Mouse (Mus musculus) urinary bladder, postnatal 4 days (tissue): ENCODE data around the gene Esr2.
"Not testable (repeated sequence)": the region's sequence is repeated elsewhere in the genome, so short reads cannot be mapped to it uniquely, and the experiment has no call there.

ENCODE experiments used
- DNase-seq, 2 experiments: peaks; one replicate each; pipeline ENCODE4 v3.0.0; 2021 to 2022; ENCODE audit warnings: low spot score in 2 of 2

The Esr2 gene

DNA sequence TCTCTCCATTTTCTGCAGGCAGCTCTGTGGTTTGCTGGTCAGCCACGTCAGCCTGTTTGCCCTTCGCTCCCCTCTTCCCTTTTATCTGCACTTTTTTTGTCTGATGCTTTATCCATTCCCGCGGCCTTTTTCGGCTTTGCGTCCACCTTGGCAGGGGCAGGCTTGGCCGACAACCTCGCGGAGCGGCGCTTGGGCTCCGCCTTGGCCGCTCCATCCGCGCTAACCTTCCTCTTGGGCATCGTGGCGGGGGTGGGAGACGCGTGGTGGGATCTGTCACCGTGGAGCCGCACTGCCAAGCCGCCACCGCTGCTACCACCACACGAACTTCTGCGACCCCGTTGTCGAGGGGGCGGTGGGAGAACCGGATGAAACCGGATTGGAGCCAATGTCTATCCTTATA is 24.7 kb downstream of the Esr2 start:
- not testable (repeated sequence) for DNase-seq

DNA sequence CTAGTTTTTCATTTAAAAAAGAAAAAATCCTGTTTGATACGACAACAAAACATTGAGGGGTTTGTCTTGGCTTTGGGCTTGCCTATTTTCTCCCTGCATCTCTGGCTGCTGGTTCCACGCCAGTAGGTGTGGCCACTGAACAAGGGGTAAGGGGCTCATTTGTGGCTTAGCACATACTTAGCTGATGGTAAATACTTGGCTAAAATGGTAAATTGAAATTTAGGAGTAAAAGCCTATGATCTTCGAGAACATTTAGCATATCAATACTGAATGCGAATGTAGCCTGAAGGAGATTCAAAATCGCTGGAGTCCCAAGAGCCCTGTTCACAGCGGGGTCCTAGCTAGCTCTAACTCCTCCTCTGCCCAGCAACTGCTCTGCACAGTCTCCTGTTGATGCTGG is 40.4 kb downstream of the Esr2 start:
- no peak for DNase-seq

DNA sequence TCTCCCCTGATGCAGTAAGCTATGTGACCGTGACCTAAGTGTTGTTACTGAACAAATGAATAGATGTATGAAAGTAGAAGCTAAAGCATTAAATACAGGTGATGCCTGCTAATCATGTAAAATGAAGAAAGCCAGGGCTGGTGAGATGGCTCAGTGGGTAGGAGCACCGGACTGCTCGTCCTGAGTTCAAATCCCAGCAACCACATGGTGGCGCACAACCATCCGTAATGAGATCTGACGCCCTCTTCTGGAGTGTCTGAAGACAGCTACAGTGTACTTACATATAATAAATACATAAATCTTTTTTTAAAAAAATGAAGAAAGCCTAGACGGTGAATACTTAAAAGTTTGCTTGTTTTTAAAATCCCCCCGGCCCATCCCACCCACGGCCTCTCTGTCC is 44.0 kb downstream of the Esr2 start:
- not testable (repeated sequence) for DNase-seq

DNA sequence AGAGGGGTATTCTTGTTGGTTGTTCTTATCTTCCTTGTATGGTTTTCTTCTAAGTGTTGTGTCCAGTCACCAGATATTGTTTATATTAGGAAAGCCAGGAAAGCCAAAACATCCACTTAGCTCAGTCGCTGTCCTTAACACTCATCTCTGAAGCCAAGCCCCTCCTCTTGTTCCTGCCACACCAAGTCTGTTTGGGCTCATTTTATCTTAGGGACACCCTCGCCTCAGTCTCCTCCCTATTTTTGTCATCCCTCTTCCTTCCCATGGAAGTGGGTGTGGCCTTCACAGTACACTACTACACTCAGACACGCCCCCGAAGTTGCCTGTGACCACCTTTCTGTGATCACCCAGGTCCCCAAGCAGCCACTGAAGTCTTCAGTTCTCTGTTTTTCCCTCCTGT is 44.5 kb downstream of the Esr2 start:
- DNase-seq = no peak

DNA sequence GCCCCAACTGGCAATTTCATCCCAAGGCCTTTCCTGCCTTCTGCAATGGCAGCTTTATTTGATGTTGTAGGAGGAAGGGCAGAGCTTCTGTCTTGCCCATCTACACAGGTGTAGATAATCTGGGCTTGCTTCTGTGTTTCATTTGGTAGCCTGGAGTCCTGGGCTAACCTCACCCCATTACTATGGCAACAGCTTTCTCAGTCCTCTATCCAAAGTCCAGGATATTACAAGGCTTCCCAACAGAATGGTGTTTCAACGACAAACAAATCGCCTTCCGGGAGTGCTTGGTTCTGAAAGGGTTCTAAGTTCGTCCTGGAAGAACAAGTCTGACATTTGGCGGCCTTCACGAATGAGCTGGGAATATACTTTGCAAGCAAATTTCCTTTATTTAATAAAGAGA is 46.2 kb downstream of the Esr2 start:
- no peak for DNase-seq

DNA sequence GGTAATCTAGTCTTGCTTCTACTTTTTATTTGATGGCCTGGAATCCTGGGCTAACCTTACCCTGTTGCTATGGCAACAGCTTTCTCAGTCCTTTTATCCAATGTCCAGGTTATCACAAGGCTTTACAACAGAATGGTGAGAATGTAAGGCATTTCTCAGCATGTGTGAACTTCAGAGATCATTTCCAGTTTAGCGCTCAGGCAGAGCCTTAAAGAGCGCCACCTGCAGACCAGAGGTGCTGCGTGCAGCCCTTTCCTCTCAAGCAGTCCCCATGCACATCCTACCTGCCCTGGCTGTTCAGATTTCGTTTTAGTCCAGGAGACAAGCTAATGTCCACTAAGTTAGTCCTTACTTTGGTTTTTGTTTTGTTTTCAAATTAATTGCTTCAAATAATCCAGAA is 46.8 kb downstream of the Esr2 start:
- no peak for DNase-seq

DNA sequence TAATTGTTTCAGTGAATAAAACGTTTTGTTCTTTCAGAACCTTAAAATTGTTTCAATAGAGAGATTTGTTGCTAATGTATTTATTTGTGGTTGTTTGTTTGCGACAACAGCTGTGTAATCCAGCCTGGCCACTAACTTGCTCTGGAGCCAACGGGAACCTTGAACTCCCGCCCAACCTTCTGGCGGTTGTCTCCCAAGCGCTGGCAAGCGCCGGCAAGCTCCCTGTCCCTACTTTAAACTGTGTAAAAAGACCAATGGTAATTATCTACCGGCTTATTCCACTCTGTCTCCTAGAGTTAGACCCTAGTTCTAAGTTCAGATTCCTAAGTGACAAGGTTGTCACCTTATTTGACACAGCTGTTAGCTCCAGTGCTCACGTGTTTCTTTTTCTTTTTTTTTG is 48.2 kb downstream of the Esr2 start:
- DNase-seq = peak in 1 of 2 experiments; percentile 64

DNA sequence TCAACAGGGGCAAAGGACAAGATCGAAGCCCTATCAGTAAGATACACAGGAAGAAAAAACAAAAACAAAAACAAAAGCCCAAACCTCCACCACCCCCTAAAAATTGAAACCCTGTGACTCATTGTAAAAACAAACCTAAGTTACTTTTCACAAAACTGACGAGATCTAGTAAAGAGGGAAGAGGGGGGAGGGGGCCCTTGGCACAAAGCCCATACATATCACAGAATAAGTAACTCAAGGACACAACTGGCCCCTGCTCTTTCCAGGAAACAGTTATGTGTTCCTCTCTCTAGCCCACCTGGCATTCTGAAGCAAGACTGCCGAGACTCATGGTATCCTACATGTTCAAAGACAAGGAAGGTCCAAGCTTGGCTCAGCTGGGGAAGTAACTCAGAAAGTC is 48.8 kb downstream of the Esr2 start:
- no peak for DNase-seq

DNA sequence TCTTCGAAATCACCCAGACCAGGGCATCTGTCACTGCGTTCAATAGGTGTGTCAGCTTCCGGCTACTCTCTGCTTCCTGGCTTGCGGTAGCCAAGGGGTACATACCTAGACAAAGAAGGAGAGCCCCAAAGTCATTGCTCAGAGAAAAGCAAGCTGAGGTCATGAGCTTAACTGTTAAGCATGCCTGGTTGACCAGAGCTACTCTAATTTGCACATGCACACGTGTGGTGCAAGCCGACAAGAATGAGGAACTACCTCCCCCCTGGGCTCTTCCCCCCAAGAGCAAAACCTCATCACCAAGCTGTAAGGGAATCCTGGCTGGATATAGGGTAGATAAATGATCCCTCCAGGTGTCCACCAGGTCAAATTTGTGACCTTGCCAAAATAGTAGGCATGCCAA is 53.8 kb downstream of the Esr2 start:
- no peak for DNase-seq

DNA sequence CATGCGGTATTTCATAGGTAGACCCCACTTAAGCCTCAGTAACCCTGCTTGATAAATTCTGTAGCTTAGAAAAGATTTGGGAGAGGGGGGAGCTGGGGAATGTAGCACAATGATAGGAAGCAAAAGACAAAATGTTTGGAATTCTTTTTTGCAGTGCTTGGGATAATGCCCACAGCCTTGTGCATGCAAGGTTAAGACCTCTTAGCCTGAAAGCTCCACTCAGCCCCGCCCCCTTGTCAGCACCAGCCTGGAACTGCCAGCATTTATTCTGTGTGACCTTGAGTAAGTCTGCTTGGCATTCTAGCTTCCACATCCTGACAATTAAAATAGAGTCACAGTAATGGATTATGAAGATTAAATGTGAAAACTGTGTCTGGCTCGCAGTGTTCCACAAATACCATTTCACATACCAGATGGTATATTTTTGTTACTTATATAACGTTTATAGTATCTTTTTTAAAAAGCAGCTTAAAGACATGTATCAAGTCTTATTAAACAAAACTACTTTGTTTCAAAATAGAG is 59.4 kb downstream of the Esr2 start:
- DNase-seq = no peak

DNA sequence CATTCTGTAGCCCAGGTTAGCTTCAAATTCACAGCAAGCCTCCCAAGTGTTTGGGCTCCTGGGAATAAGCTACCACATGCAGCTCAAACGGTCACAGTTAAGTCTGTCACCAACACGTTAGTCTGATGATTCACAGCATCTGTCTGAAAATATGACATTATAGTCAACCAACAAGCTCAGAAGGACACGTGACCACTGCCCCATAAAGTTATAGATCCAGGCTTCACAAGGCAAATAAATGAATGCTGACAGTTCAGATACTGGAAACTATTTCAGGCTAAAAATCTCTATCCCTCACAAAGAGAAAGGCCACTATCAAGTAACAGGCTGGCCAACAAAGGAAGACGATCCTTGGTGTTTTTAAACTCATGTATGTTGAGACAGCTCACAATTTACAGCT is 60.5 kb downstream of the Esr2 start:
- DNase-seq = no peak

DNA sequence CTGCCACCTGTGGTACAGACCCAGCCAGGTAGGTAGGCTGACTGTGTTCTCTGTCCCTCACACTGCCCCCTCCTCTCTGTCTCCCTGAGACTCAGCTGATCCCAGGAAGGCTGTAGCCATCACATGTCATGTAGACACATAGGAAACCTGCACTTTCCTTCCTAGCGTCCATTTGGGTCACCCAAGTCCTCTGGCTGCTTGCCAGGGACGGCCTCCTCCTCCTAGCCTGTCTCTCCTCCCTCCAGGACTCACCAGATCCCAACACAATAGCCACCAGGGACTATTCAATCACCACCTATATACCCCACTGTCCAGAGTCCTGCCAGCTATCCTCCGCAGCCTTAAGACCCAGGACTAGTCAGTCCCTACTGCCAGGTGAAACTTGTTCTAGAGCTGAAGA is 66.0 kb downstream of the Esr2 start:
- DNase-seq = no peak

DNA sequence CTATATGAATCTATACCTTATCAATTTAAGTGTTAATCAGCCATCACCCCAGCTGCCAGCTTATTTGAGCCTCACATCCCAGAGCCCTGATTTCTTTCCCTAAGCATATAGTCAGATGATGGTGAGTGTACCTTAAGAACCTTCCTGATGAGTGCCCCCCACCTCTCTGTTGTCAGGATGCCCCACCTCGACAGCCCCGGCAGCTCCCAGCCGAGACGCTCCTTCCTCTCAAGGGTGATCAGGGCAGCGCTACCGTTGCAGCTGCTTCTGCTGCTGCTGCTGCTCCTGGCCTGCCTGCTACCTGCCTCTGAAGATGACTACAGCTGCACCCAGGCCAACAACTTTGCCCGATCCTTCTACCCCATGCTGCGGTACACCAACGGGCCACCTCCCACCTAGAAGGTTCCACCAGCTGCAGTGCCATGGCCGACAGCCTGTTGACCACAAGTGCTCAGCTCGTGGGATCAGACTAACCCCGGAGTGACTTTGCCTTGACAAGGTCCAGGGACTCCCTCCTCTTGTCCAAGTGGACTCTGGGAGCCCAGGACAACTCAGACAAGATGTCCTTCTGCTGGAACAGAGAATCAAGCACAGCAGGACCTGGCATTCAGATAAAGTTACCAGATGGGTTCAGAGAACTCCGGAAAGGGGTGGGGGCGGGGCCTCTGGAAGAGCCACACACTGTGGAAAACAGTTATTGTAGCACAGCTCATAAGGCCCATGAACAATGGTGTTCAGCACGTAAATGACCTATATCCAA is 67.2 kb downstream of the Esr2 start:
- DNase-seq = no peak

DNA sequence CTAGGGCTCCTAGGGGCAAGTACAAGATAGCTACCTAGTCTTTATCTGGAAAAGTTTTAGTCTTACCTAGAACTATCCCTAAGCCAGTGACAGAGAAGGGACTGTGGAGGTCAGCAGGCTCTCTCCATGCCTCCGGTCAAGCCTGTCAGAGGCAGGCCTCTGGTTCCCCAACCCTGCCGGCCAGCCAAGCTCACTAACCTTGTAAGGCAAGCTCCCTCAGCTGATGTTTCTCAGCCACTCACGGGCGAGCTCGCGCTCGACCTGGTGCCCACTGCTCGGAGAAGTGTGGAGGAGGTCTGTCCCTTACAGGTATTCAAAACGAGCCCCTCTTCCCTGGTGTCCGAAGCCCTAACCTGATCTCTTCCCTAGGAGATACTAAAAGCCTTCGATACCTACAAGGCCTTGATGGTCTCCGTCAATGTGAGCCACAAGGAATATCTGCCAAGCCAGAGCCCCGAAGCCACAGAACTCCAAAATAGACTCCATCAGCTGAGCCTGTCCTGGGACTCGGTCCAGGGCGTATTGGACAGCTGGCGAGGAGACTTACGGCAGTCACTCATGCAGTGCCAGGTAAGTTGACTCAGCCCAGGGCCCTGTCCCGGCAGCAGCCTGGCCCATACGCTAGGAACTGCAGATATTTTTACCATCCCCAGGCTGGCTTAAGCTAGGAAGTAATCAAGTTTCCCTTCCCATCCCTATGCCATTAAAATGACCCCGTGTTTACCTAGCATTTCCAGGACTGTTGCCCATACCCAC is 72.3 kb downstream of the Esr2 start:
- no peak for DNase-seq

DNA sequence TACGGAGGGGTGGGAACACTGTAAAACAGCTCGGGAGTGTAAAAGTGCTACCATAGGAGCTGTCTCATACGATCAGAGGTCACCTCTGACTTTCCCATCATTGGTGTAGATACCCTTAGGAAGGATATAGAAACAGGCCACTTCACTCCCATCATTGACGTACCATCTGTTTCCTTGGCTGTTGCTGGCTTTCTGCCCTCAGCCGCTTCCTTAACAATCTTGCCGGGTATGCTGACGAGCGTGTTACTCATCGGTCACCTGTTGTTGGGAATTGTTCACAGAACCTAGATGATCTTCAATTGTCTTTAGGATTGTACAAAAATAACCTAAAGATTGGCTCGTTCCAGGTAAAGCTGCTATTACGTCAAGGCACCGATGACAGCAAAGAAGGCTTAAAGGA is 74.4 kb downstream of the Esr2 start:
- no peak for DNase-seq

DNA sequence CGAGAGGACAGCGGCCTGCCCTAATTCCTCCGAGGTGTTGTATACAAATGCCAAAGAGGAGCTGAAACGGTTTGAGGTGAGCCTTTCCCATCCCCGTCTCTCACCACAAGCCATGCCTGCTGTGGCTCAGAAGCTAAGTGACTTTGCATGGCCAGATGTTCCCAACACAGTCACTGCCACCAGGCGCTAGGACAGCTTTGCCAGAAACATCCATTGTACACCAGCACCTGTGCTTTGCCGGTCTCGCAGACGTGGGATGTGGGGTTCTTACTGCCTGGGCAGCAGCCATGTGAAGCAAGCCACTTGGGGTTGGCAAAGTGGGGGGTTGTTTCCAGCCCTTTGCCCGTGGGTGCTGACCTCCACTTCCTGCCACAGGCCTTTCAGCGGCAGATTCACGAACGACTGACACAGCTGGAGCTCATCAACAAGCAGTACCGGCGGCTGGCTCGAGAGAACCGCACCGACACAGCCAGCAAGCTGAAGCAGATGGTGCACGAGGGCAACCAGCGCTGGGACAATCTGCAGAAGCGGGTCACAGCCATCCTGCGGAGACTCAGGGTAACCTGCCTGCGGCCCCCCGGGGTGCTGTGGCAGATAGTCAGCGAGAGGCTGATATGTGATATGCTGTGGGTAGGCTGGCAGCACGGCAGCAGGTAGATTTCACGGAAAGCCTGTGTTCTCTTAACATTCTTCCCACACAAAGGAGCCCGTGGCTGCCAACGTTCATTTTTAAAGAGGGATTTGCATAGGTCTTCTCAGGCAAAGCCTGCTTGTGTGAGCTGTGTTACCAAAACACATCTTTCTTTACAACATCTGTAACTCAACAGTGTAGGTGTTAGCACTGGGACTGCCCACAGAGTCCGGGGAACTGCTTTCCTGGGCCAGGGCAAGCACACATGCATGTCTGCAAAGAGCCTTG is 81.7 kb downstream of the Esr2 start:
- DNase-seq = no peak

DNA sequence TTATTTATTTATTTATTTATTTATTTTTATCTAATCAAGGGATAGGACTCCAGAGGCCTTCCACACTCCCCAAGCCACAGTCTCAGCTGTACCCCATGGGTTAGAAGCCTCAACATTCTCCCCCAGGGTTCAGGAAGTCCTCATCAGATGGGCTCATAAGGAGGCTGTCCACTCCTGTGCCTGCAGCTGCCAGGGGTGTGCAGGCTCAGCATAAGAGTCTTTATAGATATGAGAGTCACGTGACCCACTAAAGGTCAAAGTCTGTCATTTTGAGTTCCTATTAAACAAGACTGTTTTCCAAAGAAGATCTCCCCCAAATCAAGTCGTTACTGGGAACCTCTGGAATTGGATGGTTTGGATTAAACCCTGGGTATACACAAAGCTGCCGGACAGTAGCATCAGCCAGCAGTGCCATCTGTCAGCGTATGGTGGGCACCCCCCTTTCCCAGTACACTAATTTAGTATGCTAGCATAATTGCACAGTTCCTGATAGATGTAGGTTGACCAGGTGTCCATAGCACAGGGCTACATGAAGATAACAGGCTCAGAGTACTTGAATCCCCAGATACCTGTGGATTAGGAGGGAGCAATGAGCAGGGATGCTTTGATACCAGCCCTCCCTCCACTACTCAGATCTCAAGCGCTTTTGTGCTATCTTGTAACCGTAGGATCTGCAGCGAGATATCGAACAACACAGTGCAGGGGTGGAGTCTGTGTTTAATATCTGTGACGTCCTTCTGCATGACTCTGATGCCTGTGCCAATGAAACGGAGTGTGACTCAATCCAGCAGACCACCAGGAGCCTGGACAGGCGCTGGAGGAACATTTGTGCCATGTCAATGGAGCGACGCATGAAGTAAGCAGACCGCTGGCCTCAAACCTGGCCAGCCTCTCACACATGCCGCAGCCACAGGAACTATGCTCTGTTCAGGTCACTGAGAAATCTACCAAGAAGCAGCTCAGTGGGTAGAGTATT is 83.2 kb downstream of the Esr2 start:
- DNase-seq = no peak

DNA sequence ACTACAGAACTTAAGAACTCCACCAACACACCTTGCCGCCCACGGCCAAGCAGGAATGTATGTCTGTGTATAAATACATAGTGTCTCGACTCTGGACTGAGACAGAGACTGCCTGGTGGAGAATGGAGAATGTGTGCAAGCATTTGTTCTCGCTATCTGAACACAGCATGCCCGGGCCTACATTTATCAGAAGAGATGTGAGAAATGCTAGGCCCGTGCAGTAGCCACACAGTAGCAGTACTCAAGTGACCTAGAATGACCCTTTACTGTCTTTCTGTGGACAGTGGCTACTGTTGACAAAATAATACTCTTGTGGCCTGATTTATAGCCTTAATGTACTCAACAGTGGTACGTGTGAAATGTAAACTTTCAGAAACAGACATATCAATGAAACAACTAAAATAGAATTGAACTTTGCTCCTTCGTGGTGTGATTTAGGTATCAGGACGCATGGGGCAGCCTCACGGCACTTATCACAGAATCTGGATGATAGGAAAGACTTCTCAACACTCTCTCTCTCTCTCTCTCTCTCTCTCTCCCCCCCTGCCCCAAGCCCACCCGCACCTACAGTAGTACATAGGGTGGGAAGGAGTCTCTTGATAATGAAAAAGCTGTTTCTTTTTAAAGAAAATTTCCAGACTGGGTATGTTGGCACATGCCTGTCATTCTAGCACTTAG is 84.1 kb downstream of the Esr2 start:
- no peak for DNase-seq

DNA sequence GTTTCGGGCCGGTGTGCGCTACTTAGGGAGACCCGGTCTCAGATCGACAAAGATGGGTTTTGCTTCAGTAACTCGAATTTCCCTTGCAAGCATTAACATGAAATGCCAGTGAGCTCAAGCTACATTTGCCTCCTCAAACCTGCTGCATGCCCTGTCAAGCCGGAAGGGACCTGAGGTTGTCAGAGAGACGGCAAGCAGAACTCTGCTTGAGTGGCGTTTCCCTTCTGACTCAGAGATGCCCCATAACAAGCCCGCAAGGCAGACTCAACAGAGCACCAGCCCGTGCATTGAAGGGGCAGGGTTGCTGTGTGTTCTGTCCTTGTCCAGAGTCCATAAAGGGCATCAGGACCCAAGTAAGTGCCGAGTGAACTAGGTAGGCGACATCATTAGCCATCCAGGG is 90.0 kb downstream of the Esr2 start:
- no peak for DNase-seq
